Mouse (Mus musculus) testis, adult 2 months (tissue): Measurements from ENCODE around the gene Gpr87.

Experiments
- CTCF ChIP-seq: fragments of 200-500 bp; IDR thresholded peaks from 2 replicates; pipeline ENCODE4 v1.5.1; 2012; ENCODE audit warnings: low read depth, mild to moderate bottlenecking, inconsistent platforms, low read length, moderate library complexity; ENCODE audit not compliant: control insufficient read depth, insufficient read depth, insufficient replicate concordance
- POLR2A ChIP-seq: fragments of 200-500 bp; IDR thresholded peaks from 2 replicates; pipeline ENCODE4 v1.6.1; 2012; ENCODE audit warnings: low read depth, mild to moderate bottlenecking, inconsistent platforms, low read length, moderate library complexity; ENCODE audit not compliant: control insufficient read depth

DNA sequence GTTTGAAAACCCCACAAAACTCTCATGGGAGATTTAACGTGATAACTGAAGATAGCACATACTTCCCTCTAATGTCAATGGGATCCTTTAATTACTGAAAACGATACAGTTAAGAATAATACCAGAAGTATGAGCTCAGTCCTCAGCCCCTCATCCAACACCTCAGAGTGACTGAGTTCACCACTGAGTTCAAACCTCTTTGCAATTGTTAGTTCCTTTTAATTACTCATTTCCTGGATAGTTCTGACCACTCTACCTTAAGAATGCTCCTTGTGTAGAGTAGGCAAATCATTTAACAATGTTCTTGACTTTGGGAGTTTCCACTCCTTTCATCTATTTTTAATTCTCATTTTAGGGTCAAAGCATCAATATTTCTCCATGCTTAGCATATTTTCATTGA is 24.4 kb upstream of the Gpr87 start:
- TF ChIP-seq CTCF = no peak
- no peak for TF ChIP-seq POLR2A
